Mouse (Mus musculus) cortical plate, adult 2 months (tissue): ENCODE measurements around the gene Spata33.

Experiments used
- CTCF ChIP-seq: fragments of 200-500 bp; IDR thresholded peaks from 2 replicates; pipeline ENCODE4 v1.5.1; 2011; ENCODE audit warnings: mild to moderate bottlenecking, control low read depth, low read length; ENCODE audit not compliant: insufficient read depth; ENCODE audit errors: extremely low read depth
- POLR2A ChIP-seq: fragments of 200-500 bp; IDR thresholded peaks from 2 replicates; pipeline ENCODE4 v1.6.1; 2011; ENCODE audit warnings: mild to moderate bottlenecking, low read length, control low read depth; ENCODE audit not compliant: insufficient read depth; ENCODE audit errors: extremely low read depth

DNA sequence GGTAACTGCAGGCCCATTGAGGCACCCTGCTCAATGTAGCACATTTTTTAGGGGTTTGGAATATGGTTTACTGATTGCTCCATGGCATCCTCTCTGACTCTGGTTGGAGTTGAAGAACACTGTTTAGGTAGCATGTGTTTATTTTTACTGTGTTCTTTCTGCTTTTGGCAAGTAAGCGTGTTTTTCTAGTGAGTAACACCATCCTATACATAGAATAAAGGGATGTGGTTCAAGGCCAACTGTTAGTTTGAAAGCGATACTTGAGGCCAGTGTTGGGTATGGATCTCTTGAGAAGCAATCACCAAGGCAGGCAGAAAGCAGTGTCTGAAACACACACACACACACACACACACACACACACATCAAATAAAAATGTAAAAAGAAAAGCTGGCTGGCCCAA lies 24.6 kb upstream of the Spata33 start:
- TF ChIP-seq CTCF (no peak), POLR2A (no peak)
